Mouse (Mus musculus): ENCODE data around the gene Dnajb13.
A peak's percentile ranks its signal among the peaks of the same experiment; 100 is the strongest.

Dnajb13 gene

DNA sequence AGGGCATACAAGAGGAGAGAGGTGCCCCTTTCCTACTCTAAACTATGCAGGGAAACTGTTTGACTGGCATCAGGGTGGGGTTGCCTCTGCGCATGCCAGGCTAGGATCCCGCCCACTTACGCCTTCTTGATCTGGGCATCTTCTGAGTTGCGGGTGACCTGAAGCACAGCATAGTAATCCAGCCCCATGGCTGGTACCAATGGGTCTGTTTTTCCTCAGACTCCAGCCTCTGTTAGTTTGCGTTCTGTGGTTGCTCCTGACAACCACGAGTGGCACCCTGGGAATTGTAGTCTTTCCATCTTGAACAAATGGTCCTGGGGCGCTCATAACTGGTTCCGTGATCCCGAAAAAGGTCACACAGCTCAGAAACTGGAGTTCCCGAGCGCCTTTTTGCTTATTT, at the start of gene Dnajb13:
Dnajb13 (minus strand) TSS at position 388 of the 400 bp plus-strand sequence.
- DNase-seq (ENCODE audit: low read depth) = no peak

DNA sequence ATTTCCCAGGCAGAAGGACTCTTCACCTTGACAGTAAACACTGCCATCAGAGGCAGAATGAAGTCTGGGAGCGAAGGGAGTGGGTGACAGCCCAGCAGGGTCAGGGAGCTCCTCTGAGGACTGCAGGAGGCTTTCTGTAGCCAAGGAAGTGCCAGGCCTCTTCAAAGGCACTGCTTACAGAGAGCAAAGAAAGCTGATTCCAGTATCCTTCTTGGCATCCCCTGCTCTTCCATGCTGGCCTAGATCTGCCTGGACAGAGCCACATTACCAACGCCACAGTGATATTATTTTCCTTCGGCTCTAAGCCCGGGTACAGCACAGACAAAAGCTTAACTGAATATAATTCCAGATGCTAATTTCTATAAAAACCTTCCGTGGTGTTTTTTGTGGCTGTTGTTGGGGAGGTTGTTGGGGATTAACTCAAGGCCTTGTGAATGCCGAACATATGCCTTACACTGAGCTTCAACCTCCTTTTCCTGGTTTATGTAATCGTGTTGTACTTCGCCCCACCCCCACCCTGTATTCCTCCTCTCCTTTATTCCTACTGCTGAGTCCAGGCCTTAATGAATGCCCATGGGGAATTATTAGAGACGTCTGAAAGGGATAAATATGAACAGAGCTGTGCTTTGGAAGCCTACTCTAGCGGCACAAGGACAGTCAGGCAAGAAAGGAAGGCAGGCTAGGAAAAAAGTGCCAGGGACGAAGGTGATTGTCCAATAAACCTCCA, 47.3 kb upstream of the Dnajb13 start:
- DNase-seq (ENCODE audit: low read depth) = no peak

DNA sequence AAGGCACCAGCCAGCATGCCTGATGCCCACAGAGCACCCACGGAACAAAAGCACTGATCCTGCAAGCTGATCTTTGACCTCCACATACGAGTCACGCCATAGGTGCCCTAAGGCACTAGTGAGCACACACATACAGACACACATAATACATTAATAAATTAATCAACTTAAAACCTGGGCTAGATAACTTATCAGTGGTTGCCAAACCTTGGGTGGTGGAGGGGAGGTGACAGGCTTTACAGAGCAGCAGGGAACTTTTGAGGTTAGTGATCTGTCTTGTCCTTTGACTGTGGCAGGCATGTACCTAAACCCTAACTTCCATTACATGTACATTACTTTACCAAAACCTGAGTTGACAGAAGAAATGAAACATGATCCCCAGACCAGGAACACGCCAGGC, 44.6 kb upstream of the Dnajb13 start:
- DNase-seq (ENCODE audit: low read depth) = no peak

DNA sequence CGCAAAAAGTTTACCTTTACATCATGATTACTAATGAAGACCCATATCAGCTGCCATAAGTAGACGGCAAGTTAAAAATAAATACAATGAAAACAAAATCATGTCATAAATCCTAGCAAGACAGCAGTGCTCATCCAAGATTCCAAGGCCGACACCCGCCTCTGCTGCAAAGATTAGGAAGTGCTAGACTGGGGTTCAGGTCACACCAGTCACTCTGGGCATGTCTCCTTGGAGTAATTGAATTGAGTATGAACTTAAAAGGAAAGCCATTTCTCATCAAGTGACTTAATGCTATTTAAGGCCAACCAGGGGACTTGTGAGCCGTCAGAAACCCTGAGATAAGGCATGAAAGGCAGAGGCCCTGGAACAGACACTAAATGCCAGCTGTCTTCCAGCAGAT, 42.5 kb upstream of the Dnajb13 start:
- DNase-seq (ENCODE audit: low read depth) = no peak

DNA sequence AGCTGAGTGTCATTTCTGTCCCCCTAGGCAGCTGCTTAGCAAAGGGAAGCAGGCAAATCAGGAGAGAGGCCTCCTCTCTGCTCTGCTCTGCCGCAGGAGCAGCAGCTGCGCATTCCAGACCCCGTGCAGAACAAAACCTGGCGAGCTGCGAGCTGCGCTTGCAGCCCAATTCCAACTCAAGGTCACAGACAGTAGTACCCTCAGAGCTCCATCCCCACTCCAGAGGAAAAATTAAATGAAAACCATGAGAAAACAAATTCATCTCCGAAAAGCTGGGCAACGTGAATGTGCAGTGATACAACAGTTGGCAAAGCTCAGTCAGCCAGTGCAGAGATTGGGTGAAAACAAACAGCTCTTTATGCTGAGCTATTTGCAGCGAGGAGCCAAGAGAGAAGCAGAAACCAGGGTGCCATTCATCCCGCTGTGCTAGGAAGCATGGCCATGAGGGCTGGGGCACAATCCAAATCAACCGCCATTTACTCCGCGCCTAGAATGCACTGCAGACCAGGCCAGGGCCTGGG, 40.7 kb upstream of the Dnajb13 start:
- DNase-seq (ENCODE audit: low read depth) = no peak

DNA sequence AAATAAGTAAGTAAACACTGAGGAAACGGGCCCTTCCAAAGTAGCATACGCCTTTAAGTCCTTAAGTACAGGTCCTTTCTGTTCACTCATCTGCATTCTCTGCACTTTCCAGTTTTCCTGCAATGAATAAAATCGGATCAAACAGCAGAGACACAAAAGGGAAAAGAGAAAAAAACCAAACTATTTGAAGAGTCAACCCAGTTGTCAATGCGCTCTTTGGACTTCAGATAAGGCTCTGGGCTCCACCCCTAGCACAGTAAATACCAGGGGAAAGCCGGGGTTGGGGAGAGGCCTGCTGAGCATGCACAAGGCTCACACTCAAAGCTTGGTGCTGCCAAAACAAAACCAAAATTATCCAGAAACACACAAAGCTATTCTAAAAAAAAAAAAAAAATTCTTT, 40.2 kb upstream of the Dnajb13 start:
- no peak for DNase-seq (ENCODE audit: low read depth)

DNA sequence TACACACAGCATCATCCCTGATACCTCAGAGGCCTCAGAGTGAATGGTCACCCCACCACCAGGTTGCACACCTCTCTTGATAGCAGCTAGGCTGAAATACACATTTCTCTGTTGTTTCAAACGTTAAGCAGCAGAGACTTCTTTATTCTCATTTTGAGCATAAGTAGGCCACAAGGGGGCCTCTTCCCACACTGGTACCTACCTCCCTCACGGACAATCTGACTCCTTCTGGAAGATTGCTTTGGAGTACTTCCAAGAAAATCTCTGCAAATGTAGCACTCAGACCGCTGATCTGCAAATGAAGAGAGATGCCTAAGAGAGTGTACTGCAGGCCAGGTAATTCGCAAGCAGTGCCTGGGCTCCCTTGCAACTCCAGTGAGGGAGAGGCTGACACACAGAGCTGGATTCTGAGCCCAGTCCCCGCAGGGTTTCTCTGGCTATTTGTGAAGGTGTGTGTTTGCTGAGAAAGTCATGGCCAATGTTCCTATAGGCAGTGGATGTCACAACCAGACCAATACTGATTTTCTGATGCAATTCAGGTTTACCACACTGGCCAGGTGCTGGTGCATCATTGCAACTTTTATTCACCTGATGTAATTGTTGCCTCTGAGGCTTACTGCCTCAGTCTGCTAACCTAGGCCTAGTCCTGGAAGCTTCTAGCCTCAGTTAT, 35.7 kb upstream of the Dnajb13 start:
- no peak for DNase-seq (ENCODE audit: low read depth)

DNA sequence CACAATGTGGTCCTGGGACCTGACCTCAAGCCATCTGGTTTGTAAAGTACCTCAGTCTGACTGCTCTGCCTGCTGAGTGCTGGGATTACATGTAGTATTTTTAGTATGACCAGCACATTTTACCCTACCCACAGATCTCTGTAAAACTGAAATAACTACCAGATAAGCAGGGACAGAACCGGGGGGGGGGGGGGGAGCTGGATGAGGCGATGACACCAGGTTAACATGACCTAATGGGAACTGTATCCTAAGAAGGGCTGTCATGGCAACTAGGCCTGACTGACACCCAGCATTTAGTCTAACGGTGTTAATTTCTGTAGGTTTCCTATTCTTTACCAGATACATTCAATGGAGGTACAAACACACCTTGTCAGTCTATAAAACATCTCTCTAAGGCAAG, 35.0 kb upstream of the Dnajb13 start:
- DNase-seq (ENCODE audit: low read depth) = no peak

DNA sequence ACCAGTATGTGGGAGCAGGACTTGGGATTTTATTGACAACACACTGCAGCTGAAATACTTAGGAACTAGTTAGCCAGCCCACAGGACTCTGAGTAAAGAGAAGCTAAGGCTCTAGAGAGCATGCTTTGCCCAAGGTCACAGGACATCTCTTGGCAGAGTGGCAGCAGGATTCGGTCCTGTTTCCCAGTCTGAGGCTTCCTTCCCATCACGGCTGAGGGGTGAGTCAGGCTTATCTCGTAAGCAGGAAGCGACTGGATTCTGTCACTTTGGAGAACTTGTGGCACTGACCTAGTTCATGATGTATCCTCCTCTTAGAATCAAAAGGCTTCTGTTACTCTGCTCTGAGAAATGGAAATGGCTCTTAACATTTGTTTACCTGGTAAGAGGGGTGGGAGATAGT, 32.9 kb upstream of the Dnajb13 start:
- DNase-seq (ENCODE audit: low read depth) = no peak

DNA sequence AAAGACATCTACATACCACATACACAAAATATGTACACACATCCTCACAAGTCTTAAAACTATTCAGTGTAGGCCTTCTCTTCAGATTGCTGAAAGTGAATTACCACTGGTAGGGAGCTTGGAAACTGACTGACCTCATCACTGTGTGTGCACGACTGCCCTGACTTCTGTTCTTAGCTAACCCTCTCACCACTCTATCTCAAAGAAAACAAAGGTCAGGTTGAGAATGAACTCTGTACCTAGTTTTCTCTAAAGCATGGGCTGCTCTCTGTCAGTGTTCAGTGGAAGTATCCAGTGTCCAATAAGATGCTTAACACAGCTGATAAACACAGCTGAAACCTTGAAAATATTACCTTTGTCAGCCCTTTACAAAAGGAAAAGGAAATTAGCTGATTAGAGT, 29.7 kb upstream of the Dnajb13 start:
- no peak for DNase-seq (ENCODE audit: low read depth)

DNA sequence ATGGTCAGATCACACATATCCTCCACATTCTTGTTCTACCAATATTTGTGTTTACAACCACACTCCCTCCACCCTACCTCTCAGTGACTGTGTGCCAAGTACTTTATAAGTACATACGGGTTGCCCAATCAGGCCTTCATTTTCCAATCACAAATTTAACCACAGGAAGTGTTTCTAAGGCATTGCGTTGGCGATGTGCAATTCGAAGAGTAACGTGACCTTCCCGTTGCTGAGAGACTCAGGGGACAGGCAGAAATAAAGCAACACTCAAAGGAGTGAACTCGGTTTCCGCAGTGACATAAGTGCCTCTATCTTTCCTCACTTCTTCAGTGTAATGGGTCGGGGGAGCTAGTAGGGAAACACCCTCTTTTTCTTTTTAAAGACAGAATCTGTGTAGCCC, 24.8 kb upstream of the Dnajb13 start:
- no peak for DNase-seq (ENCODE audit: low read depth)

DNA sequence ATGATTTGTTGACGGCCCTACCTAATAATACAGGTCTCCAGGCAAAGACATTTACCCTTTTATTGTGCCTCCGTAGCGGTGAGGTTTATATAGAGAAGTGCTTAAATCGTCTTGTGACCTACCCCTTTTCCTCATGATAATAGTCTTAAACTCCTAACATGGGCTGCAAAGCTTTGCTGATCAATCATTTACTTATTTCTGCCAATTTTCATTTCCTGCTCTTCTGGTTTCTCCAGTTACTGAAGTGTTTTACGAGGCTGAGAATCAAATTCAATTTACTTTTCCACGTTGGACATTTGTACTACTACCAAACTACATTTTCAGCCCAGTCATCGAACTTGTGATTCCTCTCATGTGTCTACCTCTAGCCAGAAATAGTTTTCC, 22.8 kb upstream of the Dnajb13 start:
- peak; percentile 27 for DNase-seq (ENCODE audit: low read depth)

DNA sequence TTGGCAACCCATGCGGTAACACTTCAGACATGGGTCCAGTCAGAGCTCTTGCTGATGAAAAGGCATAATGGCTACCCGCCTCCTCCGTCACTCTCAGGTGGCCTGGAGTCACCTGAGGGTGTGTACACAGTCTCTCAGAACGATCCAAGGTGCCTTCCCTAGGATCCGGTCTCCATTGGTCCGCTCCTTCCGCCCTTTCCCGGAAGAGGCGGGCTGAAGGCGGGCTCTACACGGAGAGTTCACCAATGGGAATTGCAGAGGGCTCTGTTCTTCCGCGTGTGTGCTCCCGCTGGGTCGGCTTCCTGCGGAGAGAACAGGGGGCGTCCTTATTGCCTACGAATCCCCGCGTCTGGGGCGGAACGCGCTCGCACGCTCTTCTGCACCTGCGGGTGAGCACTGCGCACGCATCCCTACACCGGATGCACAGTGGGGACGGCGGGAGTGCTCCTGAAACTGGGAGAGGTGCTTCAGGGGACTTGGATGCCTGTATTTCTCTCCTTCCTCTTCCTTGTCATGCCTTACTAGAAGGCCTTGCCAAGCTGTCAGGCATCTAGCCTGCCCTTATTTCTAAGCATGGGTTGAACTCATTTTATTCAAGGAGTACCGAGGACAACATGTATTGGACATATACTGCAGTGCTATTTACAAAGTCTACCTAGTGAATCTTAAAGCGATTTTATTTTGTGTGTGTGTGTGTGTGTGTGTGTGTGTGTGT, 22.2 kb upstream of the Dnajb13 start, which contains the start of gene Coa4:
Coa4 (plus strand) TSS at position 268 of the 715 bp plus-strand sequence.
- DNase-seq (ENCODE audit: low read depth) = peak; percentile 97

DNA sequence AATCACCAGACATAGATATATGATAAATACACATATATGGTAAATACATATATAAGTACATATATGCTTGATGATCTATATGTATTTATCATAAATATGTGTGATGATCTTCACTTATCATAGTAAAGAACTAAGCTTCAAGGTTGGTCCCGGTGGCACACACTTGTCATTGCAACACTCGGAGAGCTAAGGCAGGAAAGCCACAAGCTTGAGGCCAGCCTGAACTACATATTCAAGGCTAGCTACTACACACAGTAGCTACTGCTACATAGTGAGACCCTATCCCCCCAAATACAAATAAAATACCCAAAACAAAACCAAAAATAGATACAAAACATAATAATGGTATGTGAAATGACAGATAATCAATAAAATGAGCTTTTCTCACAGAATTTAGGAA, 21.1 kb upstream of the Dnajb13 start:
- DNase-seq (ENCODE audit: low read depth) = no peak

DNA sequence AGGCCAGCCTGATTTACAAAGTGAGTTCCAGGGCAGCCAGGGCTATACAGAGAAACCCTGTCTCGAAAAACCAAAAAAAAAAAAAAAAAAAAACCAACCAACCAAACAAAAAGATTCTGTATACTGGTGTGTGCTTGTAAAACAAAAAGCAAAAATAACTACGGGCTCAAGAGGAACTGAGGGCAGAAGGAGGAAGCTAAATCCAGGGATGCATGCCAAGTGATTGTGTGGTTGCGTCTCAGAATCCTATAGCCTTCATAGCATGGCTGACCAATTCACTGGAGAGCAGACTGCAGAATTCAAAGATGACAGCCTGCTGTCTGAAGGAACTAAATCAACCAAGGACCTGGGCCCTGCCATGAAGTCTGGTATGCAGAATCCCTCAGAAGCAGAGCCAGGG, 19.5 kb upstream of the Dnajb13 start:
- DNase-seq (ENCODE audit: low read depth) = no peak

DNA sequence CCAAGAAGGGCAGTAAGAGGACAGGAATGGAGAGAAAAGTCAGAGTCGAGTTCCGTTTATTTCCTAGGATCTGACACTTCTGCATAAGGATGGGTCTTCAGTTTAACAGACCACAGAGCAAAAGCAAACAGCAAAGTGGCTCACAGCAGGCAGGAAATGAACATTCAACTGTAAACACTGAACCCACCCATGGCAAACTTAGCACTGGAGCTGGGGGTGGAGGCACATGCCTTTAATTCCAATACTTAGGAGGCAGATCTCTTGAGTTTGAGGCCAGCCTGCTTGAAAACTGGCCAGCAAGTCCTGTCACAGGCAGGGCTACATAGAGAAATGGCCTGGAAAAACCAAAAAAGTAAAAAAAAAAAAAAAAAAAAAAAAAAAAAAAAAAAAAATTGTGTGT, 18.7 kb upstream of the Dnajb13 start:
- no peak for DNase-seq (ENCODE audit: low read depth)

DNA sequence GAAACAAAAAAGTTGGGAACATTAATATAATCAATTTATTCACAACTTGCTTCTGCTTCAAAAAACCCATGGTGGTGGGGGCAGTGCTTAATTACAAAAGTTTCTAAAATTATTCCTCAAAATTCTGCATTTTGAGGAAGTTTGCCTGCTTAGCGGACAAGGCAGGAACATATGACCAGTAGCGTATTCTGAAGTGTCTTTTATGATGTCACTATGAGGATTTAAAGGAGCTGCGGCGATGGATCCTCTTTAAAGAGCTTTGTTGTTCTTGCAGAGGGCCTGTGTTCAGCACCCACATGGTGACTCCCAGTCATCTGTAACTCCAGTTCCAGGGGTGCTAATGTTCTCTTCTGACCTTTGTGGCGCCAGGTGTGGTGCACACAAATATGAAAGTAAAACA, 16.0 kb upstream of the Dnajb13 start:
- no peak for DNase-seq (ENCODE audit: low read depth)

DNA sequence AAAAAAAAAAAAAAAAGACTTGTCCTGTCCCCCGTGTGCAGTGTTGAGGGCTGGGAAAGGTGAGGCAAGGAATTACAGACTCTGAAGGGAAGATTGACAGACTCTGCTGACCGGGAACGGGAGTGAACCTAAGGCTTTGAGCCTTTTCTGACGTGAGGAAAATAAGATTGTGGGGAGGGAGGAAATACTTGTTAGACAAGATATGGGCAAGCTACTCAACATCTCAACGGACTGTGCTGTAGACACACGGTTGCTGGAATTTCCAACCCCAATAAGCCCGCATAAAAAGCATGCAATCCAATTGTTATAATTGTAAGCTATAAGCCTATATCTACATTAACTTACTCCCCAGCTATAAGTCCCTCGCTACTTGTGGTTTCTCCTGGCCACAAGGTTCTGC, 9.9 kb upstream of the Dnajb13 start:
- no peak for DNase-seq (ENCODE audit: low read depth)

DNA sequence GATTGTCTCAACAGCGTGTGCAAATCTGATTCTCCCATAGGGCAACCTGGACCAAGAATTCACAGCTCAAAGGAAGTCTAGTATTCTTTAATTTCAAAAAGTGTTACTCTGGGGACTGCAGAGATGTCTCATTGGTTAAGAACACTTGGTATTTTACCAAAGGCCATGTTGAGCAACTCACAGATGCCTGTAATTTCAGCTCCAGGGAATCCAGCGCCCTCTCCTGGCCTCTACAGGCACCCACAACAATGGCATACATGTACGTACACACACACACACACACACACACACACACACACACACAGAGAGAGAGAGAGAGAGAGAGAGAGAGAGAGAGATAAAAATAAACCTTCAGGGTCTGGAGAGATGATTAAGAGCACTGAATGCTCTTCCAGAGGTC, 7.5 kb upstream of the Dnajb13 start:
- no peak for DNase-seq (ENCODE audit: low read depth)

DNA sequence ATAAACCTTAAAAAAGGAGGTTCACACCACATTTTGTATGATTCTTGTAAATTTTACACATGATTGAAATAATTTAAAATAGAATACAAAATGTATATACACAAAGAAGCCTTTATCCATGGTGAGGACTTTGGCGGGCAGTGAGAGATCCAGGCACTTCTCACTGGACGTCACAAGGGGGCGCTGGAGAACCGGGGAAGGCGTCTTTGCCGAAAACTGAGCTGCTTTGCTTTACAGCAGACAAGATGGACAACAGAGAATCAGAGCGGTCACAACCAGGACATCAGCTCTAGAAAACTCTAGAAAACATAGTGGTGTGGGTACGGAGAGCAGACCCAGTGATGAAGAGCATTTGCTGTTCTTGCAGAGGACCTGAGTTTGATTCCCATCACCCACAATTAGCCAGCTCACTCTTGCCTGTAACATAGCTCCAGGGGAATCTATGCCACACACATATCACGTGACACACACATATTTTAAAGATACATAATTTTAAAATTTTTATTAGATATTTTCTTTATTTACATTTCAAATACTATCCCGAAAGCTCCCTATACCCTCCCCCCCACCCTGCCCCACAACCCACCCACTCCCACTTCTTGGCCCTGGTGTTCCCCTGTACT, 6.0 kb upstream of the Dnajb13 start:
- DNase-seq (ENCODE audit: low read depth) = peak; percentile 89

DNA sequence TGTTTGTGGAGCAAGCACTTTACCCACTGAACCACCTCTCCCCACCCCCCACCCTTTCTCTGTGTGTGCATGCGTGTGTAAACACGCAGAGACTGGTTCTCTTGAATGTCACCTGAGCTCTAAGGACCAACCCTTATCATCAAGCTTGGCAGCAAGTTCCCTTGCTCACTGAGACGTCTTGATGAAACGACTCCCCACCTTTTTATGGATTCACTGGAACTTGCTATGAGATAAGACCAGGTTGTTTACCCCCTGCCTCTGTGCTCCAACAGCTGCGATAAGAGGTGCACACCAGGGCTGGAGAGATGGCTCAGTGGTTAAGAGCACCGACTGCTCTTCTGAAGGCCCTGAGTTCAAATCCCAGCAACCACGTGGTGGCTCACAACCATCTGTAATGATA, 5.4 kb upstream of the Dnajb13 start:
- no peak for DNase-seq (ENCODE audit: low read depth)

DNA sequence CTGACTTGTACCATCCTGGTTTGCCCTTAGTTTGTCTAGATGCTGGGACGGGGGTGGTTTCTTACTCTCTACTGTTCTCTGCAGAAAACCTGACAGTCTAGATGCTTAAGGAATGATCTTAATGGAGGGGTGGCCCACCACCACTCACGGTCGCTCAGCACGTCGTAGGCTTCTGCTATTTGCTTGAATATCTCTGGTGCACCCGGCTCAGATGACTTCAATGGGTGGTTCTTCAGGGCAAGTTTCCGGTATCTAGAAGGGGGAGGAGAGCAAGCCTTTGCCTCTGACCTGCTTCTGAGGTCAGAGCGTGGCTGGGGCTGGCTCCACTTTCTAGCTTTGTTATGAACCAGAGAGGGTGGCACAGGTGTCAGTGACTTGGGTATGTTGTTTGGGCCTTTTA, 3.2 kb downstream of the Dnajb13 start:
- peak; percentile 78 for DNase-seq (ENCODE audit: low read depth)

DNA sequence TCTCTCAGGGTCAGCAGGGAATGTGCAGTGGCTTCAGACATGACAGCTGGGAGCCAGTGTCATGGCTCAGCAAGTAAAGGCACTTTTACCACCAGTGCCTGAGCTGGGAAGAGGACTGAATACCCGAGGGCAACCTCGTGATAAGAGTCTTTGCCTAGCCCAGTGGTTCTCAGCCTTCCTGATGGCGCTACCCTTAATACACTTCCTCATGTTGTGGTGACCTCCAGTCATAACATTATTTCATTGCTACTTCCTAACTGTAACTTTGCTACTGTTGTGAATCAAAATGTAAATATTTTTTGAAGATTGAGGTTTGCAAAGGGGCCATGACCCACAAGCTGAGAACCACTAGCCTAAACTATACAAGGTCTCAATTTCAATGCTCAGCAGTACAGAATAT, 6.1 kb downstream of the Dnajb13 start:
- peak; percentile 64 for DNase-seq (ENCODE audit: low read depth)

All from induced T-regulatory cell, adult 2 months (primary cell).